8 mouse cellular contexts compared by ENCODE assay signal in the genomic region with DNA sequence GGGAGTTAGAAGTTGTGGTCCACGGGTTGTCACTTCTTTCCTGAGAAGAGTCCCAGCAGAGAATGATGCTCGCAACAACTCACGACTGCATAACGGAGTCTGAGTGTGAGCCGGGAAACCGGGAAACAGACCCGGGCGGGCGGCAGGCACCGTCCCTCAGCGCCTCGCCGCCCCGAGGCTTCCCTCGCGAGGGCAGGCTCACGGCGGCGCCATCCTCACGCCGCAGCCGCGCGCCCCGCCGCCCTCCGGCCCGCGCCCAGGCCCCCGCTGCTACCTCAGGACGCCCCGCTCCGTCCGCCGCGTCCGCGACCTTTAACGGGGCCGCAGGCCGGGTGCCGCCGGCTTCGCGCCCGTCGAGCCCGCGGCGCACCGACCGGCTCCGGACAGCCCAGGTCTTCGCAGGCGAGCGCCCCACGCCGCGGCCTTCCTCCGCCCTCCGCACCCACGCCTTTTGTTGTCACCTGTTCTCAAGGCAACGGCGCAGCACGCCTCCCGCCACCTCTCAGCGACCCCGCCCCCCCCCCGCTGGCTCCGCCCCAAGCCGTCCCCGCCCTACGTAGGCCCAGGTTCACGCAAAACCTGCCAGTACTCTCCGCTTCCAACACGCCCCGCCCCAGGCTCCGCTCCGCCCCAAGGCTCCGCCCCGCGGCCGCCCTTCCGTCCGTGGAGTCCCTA. TPM values are rescaled to one million over a fixed set of nuclear protein-coding genes. Genes with fewer than 3 reads are reported as not detected.
DNase-seq lines count a peak whose midpoint lies in the region; ATAC-seq and TF ChIP-seq lines count a peak whose summit lies in the region.

Gene Kif27 (minus strand): TSS at position 494 of the 675 bp plus-strand sequence.

- H3K9me3 ChIP-seq in hindbrain, embryonic 11.5 days (ENCODE audit: control insufficient read depth, low read length) = no peaks in the 10 kb centered on the region

- no peaks in the 10 kb centered on the region for H3K27me3 ChIP-seq in Patski
- H3K27me3 ChIP-seq in hindbrain, embryonic 11.5 days (ENCODE audit: control insufficient read depth, insufficient read depth, low read length) = no peaks in the 10 kb centered on the region

- peak within 1 kb of the TSS; percentile 65 for H3K9ac ChIP-seq in hindbrain, embryonic 11.5 days (ENCODE audit: low read depth, low read length)

- CTCF ChIA-PET in Patski (lab: Charles Lee) = no interaction called here

- DNase-seq in Patski (ENCODE audit: low read depth, low spot score) = peak; percentile 27
- DNase-seq in cerebellum, adult 9-11 months = peak; percentile 72
- peak; percentile 7 to 58 for DNase-seq in frontal cortex, adult 2 months (ENCODE audit: extremely low spot score in 1 of 2, low spot score in 1 of 2)
- peak; percentile 87 for DNase-seq in hindbrain, embryonic 11.5 days (ENCODE audit: low spot score)
- peak; percentile 13 to 20 for DNase-seq in layer of hippocampus, postnatal 14 days (ENCODE audit: low spot score in 2 of 2)
- DNase-seq in lung, postnatal 10 days = peak; percentile 92
- peak; percentile 84 for DNase-seq in ovary, postnatal 36 days (ENCODE audit: low spot score)
- peak; percentile 93 for DNase-seq in thymus, postnatal 14 days

- ATAC-seq in Patski = peak; percentile 99
- peak; percentile 96 for ATAC-seq in hindbrain, embryonic 11.5 days (ENCODE audit: low FRiP score)

- H3K4me3 ChIP-seq in hindbrain, embryonic 11.5 days (ENCODE audit: low read depth, low read length) = peak within 1 kb of the TSS; percentile 69

- no peak within 1 kb of the TSS for H3K27ac ChIP-seq in hindbrain, embryonic 11.5 days (ENCODE audit: low read depth, low read length)

- H3K4me2 ChIP-seq in hindbrain, embryonic 11.5 days (replicated peaks; ENCODE audit: low read depth, low read length) = peak within 1 kb of the TSS; percentile 98

- WGBS in hindbrain, embryonic 11.5 days = under 1% methylated on average over 61 of the region's 85 CpGs

- in situ Hi-C loops in Patski (cut with MboI; ENCODE audit: low pct_unique_long_range_greater_than_20kb) = no loop called here

- no peak for TF ChIP-seq CTCF in Patski (IDR thresholded peaks at IDR 0.05)

- H3K36me3 ChIP-seq in hindbrain, embryonic 11.5 days (ENCODE audit: control insufficient read depth, insufficient read depth, low read length) = no peaks in the 10 kb centered on the region

- no peaks in the 10 kb centered on the region for H3K4me1 ChIP-seq in hindbrain, embryonic 11.5 days (replicated peaks; ENCODE audit: control insufficient read depth, insufficient read depth, low read length)

- POLR2A ChIA-PET in Patski (lab: Charles Lee) = no interaction called here

RNA-seq across cellular contexts. Expression of gene Kif27, which starts in this region (rescaled TPM):
- 1.3 TPM for polyA plus RNA-seq in Patski (2021)
- polyA plus RNA-seq in frontal cortex, adult 2 months (2012; rRNA removed) = 1.5 and 1.7 TPM in 2 replicates
- polyA plus RNA-seq in hindbrain, embryonic 11.5 days (2014; fragmentation: Nextera tagmentation; extraction: Ambion mirVana) = 1.4 and 2.5 TPM in 2 replicates
- 1 to 10 TPM; 2.0 to 3.6 TPM for total RNA-seq in layer of hippocampus, postnatal 14 days (2021)

Comparison
In these comparisons a context has a peak if more than half of its experiments do, and no peak if none do; other contexts are left out.
1. DNase-seq: peak in every context shown above with its lines; median percentile 93 in thymus, postnatal 14 days; 92 in lung, postnatal 10 days; 87 in hindbrain, embryonic 11.5 days; 84 in ovary, postnatal 36 days; 72 in cerebellum, adult 9-11 months; 32 in frontal cortex, adult 2 months; 27 in Patski; 16 in layer of hippocampus, postnatal 14 days.